Comparison of ENCODE assay signal across 16 mouse cellular contexts in genomic region chr4:43503506-43503905, GRCm38 (mm10). TPM values are rescaled to one million over a fixed set of nuclear protein-coding genes. Genes with fewer than 3 reads are reported as not detected.
"Had no signal": no experiment of that assay in that cellular context is flagged by ENCODE, and none has a peak within 500 bp of the region (broad histone marks: within the 10 kb centered on the region; RNA-seq: fewer than 3 reads in every experiment).

No protein-coding gene starts in this region.

- H3K4me2 ChIP-seq: hindbrain, embryonic 13.5 days; limb, embryonic 12.5 days; liver, embryonic 15.5 days; neural tube, embryonic 12.5 days had no signal

- H3K9me3 ChIP-seq: hindbrain, embryonic 13.5 days; limb, embryonic 12.5 days; liver, embryonic 15.5 days; midbrain, embryonic 10.5 days; neural tube, embryonic 12.5 days had no signal

- ATAC-seq: hindbrain, postnatal 0 days; lung, postnatal 0 days had no signal

- DNase-seq: layer of hippocampus, adult 9-11 months; liver; lung, adult 2 months; lung, postnatal 4 days; midbrain, embryonic 14.5 days; right cerebral cortex, postnatal 14 days; thymus, postnatal 4 days had no signal

- H3K36me3 ChIP-seq: hindbrain, embryonic 13.5 days; limb, embryonic 12.5 days; liver, embryonic 15.5 days; midbrain, embryonic 10.5 days; neural tube, embryonic 12.5 days had no signal

- H3K27ac ChIP-seq: hindbrain, embryonic 13.5 days; hindbrain, postnatal 0 days; limb, embryonic 12.5 days; liver, embryonic 15.5 days; midbrain, embryonic 10.5 days; neural tube, embryonic 12.5 days; stomach, postnatal 0 days had no signal

- H3K4me3 ChIP-seq: hindbrain, embryonic 13.5 days; limb, embryonic 12.5 days; liver, embryonic 15.5 days; midbrain, embryonic 10.5 days; neural tube, embryonic 12.5 days had no signal

- H3K9ac ChIP-seq: hindbrain, embryonic 13.5 days; limb, embryonic 12.5 days; neural tube, embryonic 12.5 days had no signal

RNA-seq across cellular contexts. Expression of gene Car9, which starts 3.3 kb away (rescaled TPM):
- polyA plus RNA-seq: midbrain, embryonic 14.5 days had no signal

RNA-seq across cellular contexts. Expression of gene Sit1, which starts 20.0 kb away (rescaled TPM):
- polyA plus RNA-seq: hindbrain, embryonic 13.5 days; hindbrain, postnatal 0 days; intestine, embryonic 14.5 days; limb, embryonic 12.5 days; lung, postnatal 0 days; midbrain, embryonic 10.5 days; midbrain, embryonic 14.5 days; neural tube, embryonic 12.5 days; stomach, postnatal 0 days had no signal
